Mouse (Mus musculus): ENCODE measurements around the gene Mymx. TPM values are rescaled to one million over a fixed set of nuclear protein-coding genes. Genes with fewer than 3 reads are reported as not detected.
A peak's percentile ranks its signal among the peaks of the same experiment; 100 is the strongest.
"Not testable (repeated sequence)": the region's sequence is repeated elsewhere in the genome, so short reads cannot be mapped to it uniquely, and the experiment has no call there.

Gene Mymx
- polyA plus RNA-seq, 1 experiment, result not detected

DNA sequence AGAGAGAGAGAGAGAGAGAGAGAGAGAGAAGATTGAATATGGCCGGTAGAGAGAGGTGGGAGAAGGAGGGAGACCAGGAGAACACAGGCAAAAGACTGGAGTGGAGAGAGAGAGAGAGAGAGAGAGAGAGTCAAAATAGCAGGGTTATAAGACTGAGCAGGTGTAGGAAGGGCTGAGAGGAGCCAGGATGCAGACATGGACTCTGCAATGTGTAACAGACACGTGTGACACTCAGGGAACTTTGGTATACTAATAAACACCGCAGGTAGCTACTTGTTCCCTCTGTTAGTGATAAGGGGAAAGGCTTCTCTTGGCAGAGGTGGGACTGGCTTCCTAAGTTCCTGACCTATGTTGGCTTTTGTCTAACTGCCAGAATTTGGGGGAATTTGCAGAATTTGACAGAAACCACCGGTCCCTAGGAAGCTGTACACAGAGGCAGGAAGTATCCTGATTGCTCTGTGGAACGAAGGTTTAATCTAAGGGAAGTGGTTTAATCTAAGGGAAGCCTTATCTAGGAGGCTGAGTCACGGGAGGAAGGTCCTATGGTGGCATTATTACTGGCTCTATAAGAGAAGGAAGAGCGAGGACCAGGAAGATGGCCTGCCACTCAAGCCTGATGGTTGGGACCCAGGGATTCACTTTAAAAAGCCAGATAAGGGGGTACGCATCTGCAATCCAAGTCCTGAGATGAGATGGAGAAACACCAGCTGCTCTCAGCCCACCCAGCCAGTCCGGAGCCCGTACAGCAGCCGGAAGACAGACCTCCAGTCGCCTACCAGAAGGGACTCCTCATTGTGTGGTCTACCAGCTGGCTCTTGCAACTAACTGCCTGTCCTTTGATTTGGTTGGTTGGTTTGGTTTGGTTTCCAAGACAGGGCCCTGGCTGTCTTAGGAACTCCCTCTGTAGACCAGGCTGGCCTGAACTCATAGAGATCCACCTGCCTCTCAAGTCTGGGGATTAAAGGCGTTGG is 27.3 kb upstream of the Mymx start:
- TF ChIP-seq POLR2A (IDR thresholded peaks at IDR 0.05; ENCODE audit: borderline replicate concordance, extremely low read depth, low read depth, low read length) (no peak), CTCF (IDR thresholded peaks at IDR 0.05; ENCODE audit: insufficient read depth, low read length) (no peak)
- Histone ChIP-seq H3K4me1 (ENCODE audit: control insufficient read depth, insufficient read depth, low read length) (peaks cover 7% of the 10 kb centered on the region), H3K4me3 (replicated peaks; ENCODE audit: extremely low read depth, low read depth, low read length) (no peak overlapping the region)
- DNase-seq, result no peak
- WGBS, result 44% methylated on average over 13 of the region's 13 CpGs

GRCm38 (mm10) chr17:45628160-45628559 is 26.3 kb upstream of the Mymx start:
- TF ChIP-seq POLR2A (IDR thresholded peaks at IDR 0.05; ENCODE audit: borderline replicate concordance, extremely low read depth, low read depth, low read length) (no peak), CTCF (IDR thresholded peaks at IDR 0.05; ENCODE audit: insufficient read depth, low read length) (no peak)
- 57% methylated on average over 3 of the region's 3 CpGs for WGBS
- no peak for DNase-seq
- Histone ChIP-seq H3K4me1 (ENCODE audit: control insufficient read depth, insufficient read depth, low read length) (peaks cover 7% of the 10 kb centered on the region), H3K4me3 (replicated peaks; ENCODE audit: extremely low read depth, low read depth, low read length) (no peak overlapping the region)

GRCm38 (mm10) chr17:45626577-45627134 is 24.8 kb upstream of the Mymx start:
- Histone ChIP-seq H3K4me3 (replicated peaks; ENCODE audit: extremely low read depth, low read depth, low read length) (no peak overlapping the region), H3K4me1 (ENCODE audit: control insufficient read depth, insufficient read depth, low read length) (peaks cover 7% of the 10 kb centered on the region)
- TF ChIP-seq CTCF (IDR thresholded peaks at IDR 0.05; ENCODE audit: insufficient read depth, low read length) (peak; percentile 72), POLR2A (IDR thresholded peaks at IDR 0.05; ENCODE audit: borderline replicate concordance, extremely low read depth, low read depth, low read length) (no peak)
- no peak for DNase-seq
- WGBS, result 24% methylated on average over 15 of the region's 15 CpGs

- 85% methylated on average over 8 of the region's 8 CpGs for WGBS
These were observed 21.5 kb upstream of the Mymx start for GRCm38 (mm10) chr17:45623425-45623824.

DNA sequence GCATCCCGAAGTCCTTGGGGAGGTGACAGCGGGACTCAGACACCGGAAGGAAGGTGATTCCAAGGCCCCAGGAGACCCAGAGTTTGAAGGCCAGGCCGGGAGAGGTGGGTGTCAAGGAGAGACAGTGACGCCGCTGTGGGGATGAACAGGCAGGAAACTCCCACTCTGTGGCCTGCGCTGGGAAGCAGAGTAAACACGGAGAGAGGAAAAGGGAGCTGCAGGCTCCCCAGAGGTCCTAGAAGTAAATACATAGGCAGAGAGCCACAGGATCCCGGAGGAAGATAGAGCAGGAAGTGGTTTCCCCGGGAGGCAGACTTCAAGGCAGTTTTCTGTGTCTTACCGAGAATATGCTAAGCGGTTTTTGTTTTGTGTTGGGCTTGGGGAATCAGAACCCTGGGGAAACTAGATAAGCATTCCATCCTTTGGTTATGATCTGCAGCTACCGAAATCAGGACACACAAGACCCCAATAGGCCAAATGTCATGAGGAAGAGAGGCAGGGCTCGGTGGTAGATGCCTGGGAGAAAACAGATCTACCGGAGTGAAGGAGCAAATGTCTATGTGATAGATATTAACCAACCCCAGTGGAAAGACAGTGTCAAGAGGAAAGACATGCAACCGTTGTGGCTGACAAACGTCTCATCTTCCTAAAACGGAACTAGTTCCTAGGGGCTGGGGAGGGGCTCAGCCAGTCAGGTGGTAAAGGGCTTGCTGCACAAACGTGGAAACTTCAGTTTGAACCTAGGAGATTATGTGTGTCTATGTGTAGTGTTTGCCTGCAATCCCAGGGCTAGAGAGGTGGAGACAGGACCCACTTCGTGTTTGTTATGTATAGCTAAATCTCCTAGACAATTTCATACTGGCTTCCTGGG is 17.7 kb upstream of the Mymx start:
- Histone ChIP-seq H3K4me3 (replicated peaks; ENCODE audit: extremely low read depth, low read depth, low read length) (peak overlapping the region; percentile 43), H3K4me1 (ENCODE audit: control insufficient read depth, insufficient read depth, low read length) (peaks cover 2% of the 10 kb centered on the region; the same call in 1 of the 2 replicates)
- 0 out of 2 replicates have a peak, but pooled peaks have one; percentile 9 for TF ChIP-seq POLR2A (IDR thresholded peaks at IDR 0.05; ENCODE audit: borderline replicate concordance, extremely low read depth, low read depth, low read length)
- no peak for TF ChIP-seq CTCF (IDR thresholded peaks at IDR 0.05; ENCODE audit: insufficient read depth, low read length)
- 14% methylated on average over 20 of the region's 20 CpGs for WGBS
- DNase-seq, result no peak

More at GRCm38 (mm10) chr17:45623425-45623824, 21.5 kb upstream of the Mymx start:
- not testable (repeated sequence) for H3K4me1 ChIP-seq (ENCODE audit: control insufficient read depth, insufficient read depth, low read length); DNase-seq; H3K4me3 ChIP-seq (replicated peaks; ENCODE audit: extremely low read depth, low read depth, low read length)

- TF ChIP-seq CTCF (IDR thresholded peaks at IDR 0.05; ENCODE audit: insufficient read depth, low read length) (no peak), POLR2A (IDR thresholded peaks at IDR 0.05; ENCODE audit: borderline replicate concordance, extremely low read depth, low read depth, low read length) (peak; percentile 11; the same call in 1 of the 2 replicates)
- Histone ChIP-seq H3K4me3 (replicated peaks; ENCODE audit: extremely low read depth, low read depth, low read length) (peak overlapping the region; percentile 43), H3K4me1 (ENCODE audit: control insufficient read depth, insufficient read depth, low read length) (peaks cover 2% of the 10 kb centered on the region; the same call in 1 of the 2 replicates)
- WGBS, result 32% methylated on average over 8 of the region's 8 CpGs
- no peak for DNase-seq
These were observed 17.1 kb upstream of the Mymx start for GRCm38 (mm10) chr17:45618941-45619385.

DNA sequence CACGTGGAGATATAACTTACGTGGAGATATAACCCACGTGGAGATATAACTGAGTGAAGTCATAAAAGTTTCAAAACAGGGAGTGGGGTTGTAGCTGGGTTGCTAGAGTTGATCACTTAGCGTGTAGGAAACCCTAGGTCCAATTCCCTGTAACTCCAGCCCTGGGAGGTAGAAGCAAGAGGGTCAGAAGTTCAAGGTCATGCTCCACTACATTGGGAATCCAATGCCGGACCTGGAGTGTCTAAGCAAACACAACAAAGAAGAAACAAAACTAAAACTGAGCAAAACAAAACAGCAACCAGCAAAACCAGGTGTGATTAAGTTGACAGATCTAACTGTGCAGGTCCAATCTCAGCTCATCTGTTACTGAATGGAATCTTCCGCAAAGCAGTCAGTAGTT is 15.8 kb upstream of the Mymx start:
- DNase-seq, result no peak
- WGBS, result 88% methylated on average over 6 of the region's 6 CpGs
- no peak for TF ChIP-seq CTCF (IDR thresholded peaks at IDR 0.05; ENCODE audit: insufficient read depth, low read length)
- no peak for TF ChIP-seq POLR2A (IDR thresholded peaks at IDR 0.05; ENCODE audit: borderline replicate concordance, extremely low read depth, low read depth, low read length)
- H3K4me3 ChIP-seq (replicated peaks; ENCODE audit: extremely low read depth, low read depth, low read length), result no peak overlapping the region
- H3K4me1 ChIP-seq (ENCODE audit: control insufficient read depth, insufficient read depth, low read length), result peaks cover 2% of the 10 kb centered on the region; the same call in 1 of the 2 replicates

DNA sequence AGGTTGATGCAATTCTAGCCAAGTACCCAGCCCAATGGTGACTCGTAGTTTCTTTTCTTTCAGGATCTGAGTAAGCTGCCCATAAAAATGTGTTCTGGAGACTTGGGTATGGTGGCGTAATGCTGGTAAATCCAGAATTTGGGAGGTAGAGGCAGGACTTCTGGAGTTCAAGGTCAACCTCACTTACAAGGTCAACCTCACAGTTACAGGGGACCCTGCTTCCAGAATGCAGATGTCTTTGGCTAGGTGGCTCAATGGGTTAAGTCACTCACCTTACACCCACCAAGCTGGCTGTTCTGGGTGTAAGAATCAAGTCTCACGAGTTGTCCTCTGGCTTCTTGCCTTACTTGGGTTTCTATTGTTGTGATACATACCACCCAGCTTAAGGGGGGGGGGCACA is 14.8 kb upstream of the Mymx start:
- TF ChIP-seq POLR2A (IDR thresholded peaks at IDR 0.05; ENCODE audit: borderline replicate concordance, extremely low read depth, low read depth, low read length) (no peak), CTCF (IDR thresholded peaks at IDR 0.05; ENCODE audit: insufficient read depth, low read length) (no peak)
- Histone ChIP-seq H3K4me1 (ENCODE audit: control insufficient read depth, insufficient read depth, low read length) (peaks cover 2% of the 10 kb centered on the region; the same call in 1 of the 2 replicates), H3K4me3 (replicated peaks; ENCODE audit: extremely low read depth, low read depth, low read length) (no peak overlapping the region)
- 61% methylated on average over 3 of the region's 3 CpGs for WGBS
- DNase-seq, result no peak

Data from lung, adult 2 months (tissue).